ENCODE assay signal across 8 mouse cellular contexts in genomic region chr7:62922246-62922645, GRCm38 (mm10).
DNase-seq lines count a peak whose midpoint lies in the region; ATAC-seq lines count a peak whose summit lies in the region.

No protein-coding gene starts in this region.

- WGBS in kidney, embryonic 16.5 days: 0% methylated on average over 1 of the region's 1 CpGs

- H3K4me3 ChIP-seq in kidney, embryonic 16.5 days (ENCODE audit: low read length): no peak overlapping the region

- no peak overlapping the region for H3K27ac ChIP-seq in kidney, embryonic 16.5 days (ENCODE audit: low read length)

- H3K36me3 ChIP-seq in kidney, embryonic 16.5 days (ENCODE audit: insufficient read depth, low read length): no peaks in the 10 kb centered on the region

- no peaks in the 10 kb centered on the region for H3K4me1 ChIP-seq in kidney, embryonic 16.5 days (ENCODE audit: insufficient read depth, low read length)

- peak; percentile 11 for DNase-seq in kidney, adult 18-20 months
- DNase-seq in NIH3T3 (ENCODE audit: low read depth): peak; percentile 8
- DNase-seq in cerebellum, postnatal 36 days: peak; percentile 23 to 33
- peak; percentile 48 to 64 for DNase-seq in layer of hippocampus, postnatal 14 days (ENCODE audit: low spot score in 2 of 2)
- peak; percentile 55 for DNase-seq in retina, embryonic 14.5 days (ENCODE audit: low spot score)
- DNase-seq in ovary, postnatal 36 days (ENCODE audit: low spot score): no peak
- DNase-seq in gastrocnemius, postnatal 25 days: no peak

- no peak for ATAC-seq in kidney, embryonic 16.5 days (ENCODE audit: low FRiP score, low TSS enrichment)

- no peak overlapping the region for H3K9ac ChIP-seq in kidney, embryonic 16.5 days (replicated peaks; ENCODE audit: low read length)

- H3K27me3 ChIP-seq in kidney, embryonic 16.5 days (ENCODE audit: insufficient read depth, low read length): no peaks in the 10 kb centered on the region

- H3K4me2 ChIP-seq in kidney, embryonic 16.5 days (replicated peaks; ENCODE audit: low read depth, low read length): no peak overlapping the region

- H3K9me3 ChIP-seq in kidney, embryonic 16.5 days (ENCODE audit: low read length): no peaks in the 10 kb centered on the region

Comparison
In these comparisons a context has a peak if more than half of its experiments do, and no peak if none do; other contexts are left out.
1. DNase-seq: peak in kidney, adult 18-20 months (single experiment), NIH3T3 (single experiment), cerebellum, postnatal 36 days (2 of 2), layer of hippocampus, postnatal 14 days (2 of 2) and retina, embryonic 14.5 days (single experiment); none in ovary, postnatal 36 days (single experiment) and gastrocnemius, postnatal 25 days (single experiment).